Mouse (Mus musculus) mouse trophoblast stem cell (cell line): ENCODE measurements at regions not wholly inside any gene's neighbourhood (a gene's known extent, or its start where the extent isn't known, plus 50 kb on each side); places are given as distances from the start of the nearest gene placed in this dataset.

Experiments used
- in situ Hi-C, 2 experiments: fragments of 300-500 bp; cut with MseI, MboI; formaldehyde crosslinking; loops; 2 replicates in 1 of 2; 3 replicates in 1 of 2; pipeline ENCODE4 v1.15.1; 2025

GRCm38 (mm10) chr1:125307223-125307622, 128.3 kb downstream of the Actr3 start:
- in situ Hi-C loops: no loop called here

- in situ Hi-C loops: no loop called here
Observed at GRCm38 (mm10) chr1:125298520-125299090, 136.9 kb downstream of the Actr3 start.

DNA sequence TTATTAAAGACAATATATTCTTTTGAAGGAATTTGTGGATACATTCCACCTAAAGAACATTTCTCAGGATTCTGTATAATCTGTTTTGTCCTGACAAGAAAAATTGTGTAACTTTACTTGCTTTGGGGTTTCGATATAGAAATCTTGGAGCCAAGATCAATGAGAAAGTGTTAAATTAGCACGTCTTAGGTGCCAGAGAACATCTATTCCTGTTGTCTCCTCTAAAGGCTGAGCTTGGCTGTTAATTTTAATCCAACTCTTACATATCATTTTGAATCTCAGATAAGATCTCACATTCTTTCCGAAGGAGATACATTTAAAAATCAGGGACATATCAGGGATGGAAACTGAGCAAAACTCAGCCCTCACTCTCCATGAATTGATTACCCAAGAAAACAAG, 139.9 kb downstream of the Actr3 start:
- in situ Hi-C loops: no loop called here

DNA sequence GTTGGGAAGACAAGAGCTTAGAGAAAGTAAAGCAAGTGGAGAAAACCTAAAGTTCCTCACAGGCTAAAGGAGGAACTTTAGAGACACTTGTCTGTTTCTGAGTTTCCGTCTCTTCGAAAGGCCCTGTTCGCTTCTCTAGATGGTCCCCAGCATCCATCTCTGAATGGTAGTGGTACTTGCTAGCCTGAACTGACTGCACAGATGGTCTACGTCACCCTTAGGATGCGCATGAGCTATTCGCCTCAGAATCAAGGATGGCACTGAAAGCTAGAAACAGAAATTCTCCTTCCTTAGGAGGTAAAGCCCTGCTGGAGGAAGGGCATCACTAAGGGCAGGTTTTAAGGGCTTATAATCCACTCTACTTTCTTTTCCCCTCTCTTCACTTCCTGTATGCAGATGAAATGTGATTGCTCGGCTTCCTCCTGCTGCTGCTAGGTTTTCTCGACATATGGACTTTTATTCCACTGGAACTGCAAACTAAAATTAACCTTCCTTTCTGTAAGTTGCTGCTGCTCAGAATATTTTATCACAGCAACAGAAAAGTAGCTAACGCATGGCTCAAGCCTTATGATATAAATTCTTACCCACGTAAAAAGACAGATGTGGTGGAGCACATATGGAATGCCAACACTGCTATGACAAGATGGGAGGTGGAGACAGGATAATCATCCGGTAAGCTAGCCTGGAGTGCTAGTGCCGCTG, 145.1 kb downstream of the Actr3 start:
- in situ Hi-C loops: no loop called here

GRCm38 (mm10) chr1:125286347-125286746, 149.2 kb downstream of the Actr3 start:
- in situ Hi-C loops: no loop called here

- in situ Hi-C loops: no loop called here
Observed at GRCm38 (mm10) chr1:125284693-125285092, 150.8 kb downstream of the Actr3 start.

DNA sequence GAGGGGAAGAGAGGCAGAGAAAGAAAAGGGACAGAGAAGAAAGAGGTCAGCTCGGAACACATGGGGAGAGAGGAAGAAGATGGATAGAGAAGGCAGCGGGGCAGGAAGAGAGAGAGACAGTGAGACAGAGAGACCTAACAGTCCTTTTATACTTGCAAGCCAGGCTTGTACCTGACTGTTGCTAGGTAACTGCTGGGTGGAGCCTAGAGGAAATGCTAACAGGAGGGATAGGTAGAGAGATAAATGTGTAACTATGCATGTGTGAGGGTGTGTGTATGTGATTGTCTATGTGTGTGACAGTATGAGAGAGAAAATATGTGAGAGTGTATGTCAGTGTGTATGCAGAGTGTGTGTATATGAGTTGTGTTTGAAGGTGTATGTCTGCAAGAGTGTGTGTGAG, 161.8 kb downstream of the Actr3 start:
- in situ Hi-C loops: no loop called here

DNA sequence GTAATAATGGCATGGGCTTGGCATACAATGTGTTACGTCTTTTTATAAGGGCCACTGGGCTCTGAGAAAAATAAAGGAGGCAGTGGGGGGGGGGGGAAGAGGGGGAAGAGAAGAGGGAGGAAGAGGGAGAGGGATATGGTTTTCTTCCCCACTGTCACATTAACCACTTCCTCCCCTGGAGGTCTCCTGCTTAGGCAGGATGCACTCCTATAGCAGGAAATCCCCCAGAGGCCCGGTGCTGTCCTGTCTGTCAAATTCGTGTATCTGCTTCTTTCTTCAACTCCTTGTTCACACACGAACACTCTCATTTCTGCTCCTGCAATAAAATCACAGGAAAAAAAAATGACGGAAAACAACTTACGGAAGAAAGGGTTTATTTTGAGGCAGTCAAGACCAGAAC, 171.8 kb downstream of the Actr3 start:
- in situ Hi-C loops: no loop called here

DNA sequence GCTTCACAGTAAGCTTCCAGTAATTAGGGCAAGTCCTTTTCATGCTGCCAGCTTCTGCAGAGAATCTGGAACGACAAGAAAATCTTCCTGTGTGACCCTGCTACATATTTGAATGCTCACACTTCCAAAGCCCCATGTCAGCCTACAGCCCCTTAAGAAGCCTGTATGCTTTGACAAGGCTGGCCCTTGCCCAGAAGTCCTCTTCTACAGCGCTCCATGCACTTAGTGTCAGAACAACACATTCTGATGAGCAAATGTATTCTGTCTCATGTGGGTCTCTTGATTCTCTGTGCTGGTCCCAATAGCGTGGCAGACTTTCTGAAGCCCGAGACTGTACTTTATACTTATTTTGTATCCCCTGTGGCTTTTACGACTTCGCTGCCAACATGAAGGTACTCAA, 172.5 kb downstream of the Actr3 start:
- in situ Hi-C loops: no loop called here

GRCm38 (mm10) chr1:125242345-125242744, 193.2 kb downstream of the Actr3 start:
- in situ Hi-C loops: no loop called here

GRCm38 (mm10) chr1:125241717-125242116, 193.8 kb downstream of the Actr3 start:
- in situ Hi-C loops: no loop called here

GRCm38 (mm10) chr1:125237595-125237988, 197.9 kb downstream of the Actr3 start:
- in situ Hi-C loops: no loop called here

DNA sequence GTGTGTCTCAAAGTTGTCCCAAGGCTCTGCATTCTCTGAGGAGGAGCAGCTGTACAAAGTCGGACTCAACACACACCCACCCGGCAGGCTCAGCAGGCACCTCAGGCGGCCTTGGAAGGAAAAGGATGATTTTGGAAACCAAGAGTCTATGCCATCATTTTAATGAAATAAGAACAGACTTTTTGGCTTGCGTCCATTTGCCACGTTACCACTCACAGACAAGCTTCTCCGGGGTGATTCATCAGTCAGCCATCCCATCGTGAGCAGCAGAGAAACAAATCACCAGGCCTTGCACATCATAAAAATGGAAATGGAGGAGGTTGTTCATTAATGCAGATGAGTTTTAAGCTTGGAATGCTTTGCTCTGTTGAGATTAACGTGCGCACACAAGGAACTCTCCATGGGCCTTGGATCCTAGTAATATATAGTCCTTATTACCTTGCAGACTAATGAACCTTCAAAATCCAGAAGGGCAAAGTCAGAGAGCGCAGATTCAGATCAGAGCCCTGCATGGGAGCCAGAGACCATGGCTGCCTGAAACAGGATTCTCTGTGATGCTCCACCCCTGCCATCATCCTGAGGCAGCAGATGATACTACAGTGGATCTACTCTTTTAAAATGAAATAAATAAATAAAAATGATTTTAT, 198.5 kb downstream of the Actr3 start:
- in situ Hi-C loops: no loop called here

DNA sequence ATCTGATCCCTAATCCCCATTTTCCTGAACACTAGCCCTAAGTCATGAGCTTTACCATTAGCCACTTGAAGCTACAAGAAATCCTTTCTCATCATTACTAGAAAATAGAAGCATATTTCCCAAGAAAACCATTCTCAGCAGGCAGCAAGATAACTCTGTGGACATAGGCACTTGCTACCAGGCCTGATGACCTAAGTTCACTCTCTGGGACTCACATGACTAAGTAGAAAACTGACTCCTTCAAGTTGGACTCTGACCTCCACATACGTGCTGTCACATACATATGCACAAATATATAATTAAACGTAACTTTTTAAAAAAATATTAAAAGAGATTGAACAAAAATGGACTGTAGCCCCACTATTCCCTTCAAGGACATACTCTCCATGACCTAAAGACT, 200.8 kb downstream of the Actr3 start:
- in situ Hi-C loops: no loop called here

GRCm38 (mm10) chr1:125223370-125223769, 212.2 kb downstream of the Actr3 start:
- in situ Hi-C loops: no loop called here

GRCm38 (mm10) chr1:125216192-125216591, 219.3 kb downstream of the Actr3 start:
- in situ Hi-C loops: no loop called here

DNA sequence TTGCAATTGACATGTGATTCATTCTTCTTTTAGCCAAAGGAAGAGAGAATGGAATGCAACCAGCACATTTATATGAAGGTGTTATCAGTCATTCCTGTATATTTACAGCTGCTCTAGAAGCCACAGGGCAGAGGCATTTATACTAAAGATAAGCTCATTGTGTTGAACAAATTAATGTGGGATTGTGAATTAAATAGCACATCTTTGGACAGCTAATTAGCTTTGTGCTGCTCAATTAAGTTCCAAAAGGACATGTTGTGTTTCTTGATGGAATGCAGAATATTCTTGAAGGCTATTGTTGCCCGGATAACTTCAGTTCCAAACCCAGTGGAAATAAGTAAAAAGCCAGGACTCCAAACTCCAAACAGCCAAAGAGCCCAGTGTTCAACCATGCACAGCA, 248.4 kb downstream of the Actr3 start:
- in situ Hi-C loops: no loop called here

DNA sequence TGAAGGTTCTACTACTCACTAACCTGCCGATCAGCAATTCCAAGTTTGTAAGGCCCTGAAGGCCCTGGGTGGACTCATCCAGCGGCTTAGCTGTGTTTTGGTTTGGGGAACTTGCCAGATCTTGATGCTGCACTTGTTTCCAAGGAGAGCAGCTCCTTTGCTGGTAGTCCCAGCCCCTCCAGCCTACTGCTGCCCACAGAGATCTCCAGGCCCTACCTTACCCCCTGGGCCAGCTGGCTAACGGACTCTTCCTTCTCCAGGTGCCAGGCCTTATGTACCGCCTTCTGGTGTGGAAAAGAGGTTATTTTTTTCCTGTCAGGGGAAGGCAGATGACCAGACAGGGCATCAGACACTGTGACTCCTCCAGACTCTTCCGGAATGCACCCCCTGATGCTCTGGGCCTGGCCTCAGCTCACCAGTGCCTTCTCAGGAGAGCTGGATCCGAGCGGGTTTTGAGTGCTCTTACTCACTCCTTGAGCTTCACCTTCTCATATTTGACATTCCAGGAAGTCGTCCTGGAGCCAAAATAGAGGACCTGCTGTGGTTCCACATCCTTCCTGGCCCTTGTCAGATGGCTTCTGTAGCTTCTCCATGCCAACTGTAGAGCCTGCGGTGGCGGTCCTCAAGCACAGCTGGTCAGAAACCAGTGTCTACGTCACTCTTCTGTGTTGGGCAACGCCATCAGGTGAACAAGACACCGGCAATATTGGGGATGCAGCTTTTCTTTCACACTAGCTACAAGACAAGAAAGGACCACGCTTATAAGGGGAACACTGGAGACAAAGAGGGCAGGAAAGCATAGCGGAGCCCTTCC, 259.2 kb downstream of the Actr3 start:
- in situ Hi-C loops: no loop called here

DNA sequence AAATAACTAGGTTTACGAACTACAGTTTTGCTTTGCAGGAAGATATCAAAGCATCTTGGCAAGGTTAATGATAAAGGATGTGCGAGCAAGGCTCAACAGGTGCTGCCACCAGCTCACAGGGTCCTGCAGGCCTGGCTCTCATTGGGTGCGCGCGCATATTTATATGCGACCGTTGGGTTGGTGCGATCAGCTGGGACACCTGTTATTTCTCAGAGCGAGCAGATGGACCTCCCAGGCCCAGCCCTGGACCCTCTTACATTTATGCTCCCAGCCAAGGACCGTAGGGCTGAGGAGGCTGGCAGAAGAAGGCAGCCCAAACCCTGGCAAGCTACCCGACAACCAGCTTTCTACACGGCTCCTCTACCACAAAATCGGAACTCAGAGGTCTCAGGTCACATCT, 260.8 kb downstream of the Actr3 start:
- in situ Hi-C loops: no loop called here

DNA sequence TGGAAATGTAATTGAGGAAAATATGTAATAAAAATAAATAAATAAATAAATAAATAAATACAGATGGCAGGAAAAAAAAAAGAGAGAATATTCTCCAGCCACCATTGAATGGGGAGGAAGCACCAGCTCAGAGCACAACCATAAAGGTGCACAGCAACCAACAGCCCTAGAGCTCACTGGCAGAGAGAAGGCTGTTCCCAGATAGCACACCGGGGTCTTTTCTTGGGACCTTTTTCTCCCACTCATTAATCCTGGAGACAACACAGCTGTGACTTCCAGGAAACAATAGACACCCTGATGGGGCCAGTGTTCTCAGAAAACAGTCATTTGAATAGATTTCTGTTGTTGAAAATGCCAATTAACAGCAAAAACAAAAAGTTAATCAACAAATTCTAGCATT, 263.1 kb downstream of the Actr3 start:
- in situ Hi-C loops: no loop called here

DNA sequence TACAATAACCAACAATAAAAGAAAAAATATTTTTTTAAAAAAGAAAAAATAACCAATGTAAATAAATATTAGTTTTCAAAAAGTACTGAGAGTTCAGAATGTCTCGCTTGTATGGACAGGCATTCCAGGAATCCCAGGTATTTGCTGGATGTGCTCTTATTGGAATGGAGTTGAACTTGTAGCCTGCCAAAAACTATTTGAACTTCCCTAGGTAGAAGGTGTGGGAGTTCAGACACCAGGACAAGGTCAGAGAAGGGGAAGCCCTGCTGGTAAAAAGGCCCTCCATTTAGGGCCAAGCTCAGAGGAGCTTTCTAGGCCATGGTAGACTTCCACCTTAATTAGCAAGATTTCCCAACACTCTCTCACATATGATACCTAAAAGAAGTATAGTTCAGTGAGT, 270.3 kb downstream of the Actr3 start:
- in situ Hi-C loops: no loop called here

GRCm38 (mm10) chr1:125158481-125158880, 277.0 kb downstream of the Actr3 start:
- in situ Hi-C loops: no loop called here
